Mouse (Mus musculus) kidney, embryonic 16.5 days (tissue): ENCODE measurements around the gene Gpm6a. TPM values are rescaled to one million over a fixed set of nuclear protein-coding genes. Genes with fewer than 3 reads are reported as not detected.

Experiments used
- ATAC-seq: fragments of 200-750 bp; cut with Nextera tagmentation; 2 replicates; pipeline ENCODE4 v1.8.0; 2017; ENCODE audit warnings: moderate TSS enrichment; ENCODE audit not compliant: low FRiP score, low TSS enrichment
- H3K27ac ChIP-seq: fragments of 300-500 bp; sonication (generic); 2 replicates; pipeline ENCODE4 v1.5.1; 2014; ENCODE audit warnings: low read length
- H3K27me3 ChIP-seq: fragments of 300-500 bp; sonication (generic); 2 replicates; pipeline ENCODE4 v1.6.1; 2014; ENCODE audit warnings: low read length, control low read depth, mixed read lengths; ENCODE audit not compliant: insufficient read depth
- H3K36me3 ChIP-seq: fragments of 300-500 bp; sonication (generic); 2 replicates; pipeline ENCODE4 v1.6.1; 2014; ENCODE audit warnings: low read length, control low read depth, mixed read lengths; ENCODE audit not compliant: insufficient read depth
- H3K4me1 ChIP-seq: fragments of 300-500 bp; sonication (generic); 2 replicates; pipeline ENCODE4 v1.6.1; 2014; ENCODE audit warnings: low read length, control low read depth, mixed read lengths; ENCODE audit not compliant: insufficient read depth
- H3K4me2 ChIP-seq: fragments of 300-500 bp; sonication (generic); replicated peaks from 2 replicates; pipeline ENCODE4 v1.6.1; 2014; ENCODE audit warnings: low read depth, low read length
- H3K4me3 ChIP-seq: fragments of 300-500 bp; sonication (generic); 2 replicates; pipeline ENCODE4 v1.5.1; 2014; ENCODE audit warnings: mild to moderate bottlenecking, low read length
- H3K9ac ChIP-seq: fragments of 300-500 bp; sonication (generic); replicated peaks from 2 replicates; pipeline ENCODE4 v1.6.1; 2014; ENCODE audit warnings: low read length
- H3K9me3 ChIP-seq: fragments of 300-500 bp; sonication (generic); 2 replicates; pipeline ENCODE4 v1.6.1; 2016; ENCODE audit warnings: low read length, control low read depth
- WGBS: fragments of 180-500 bp; shearing (Covaris S2); extraction: QIAGEN DNeasy Blood & Tissue Kit; methylation state at CpG from one replicate; pipeline ENCODE4 v1.1.7; 2014; 5-methylcytosine and 5-hydroxymethylcytosine counted together
- polyA plus RNA-seq: library from polyadenylated mRNA; unstranded; fragments of >200 nt; fragmentation: Nextera tagmentation; extraction: Ambion mirVana; gene quantifications from 2 replicates; pipeline ENCODE4 v1.2.1, GENCODE M21; 2015

Gpm6a gene
- polyA plus RNA-seq, 1 experiment from 2014 or later = 29.4 TPM

DNA sequence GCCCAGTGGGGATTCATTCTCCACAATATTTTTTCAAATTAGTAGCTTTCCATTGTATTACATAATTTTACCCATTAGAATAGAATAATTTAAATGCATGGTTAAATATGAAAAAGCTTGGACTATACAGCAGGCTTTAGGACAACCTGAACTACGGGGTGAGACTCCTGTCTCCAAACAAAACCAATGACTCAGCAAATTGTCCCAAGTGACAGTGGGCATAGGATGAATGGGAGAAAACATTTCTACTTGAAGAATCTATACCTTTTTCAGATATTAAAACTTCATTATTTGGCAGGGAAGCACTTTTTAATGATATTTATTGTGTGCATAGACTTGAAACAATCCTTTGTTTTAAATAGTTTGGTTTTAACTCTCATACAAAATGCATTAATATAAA, 41.0 kb downstream of the Gpm6a start:
- Histone ChIP-seq H3K9ac (no peak overlapping the region), H3K4me1 (no peaks in the 10 kb centered on the region), H3K9me3 (no peaks in the 10 kb centered on the region), H3K4me2 (no peak overlapping the region), H3K27me3 (no peaks in the 10 kb centered on the region), H3K27ac (no peak overlapping the region), H3K36me3 (no peaks in the 10 kb centered on the region), H3K4me3 (no peak overlapping the region)
- 62% methylated on average over 1 of the region's 1 CpGs for WGBS
- ATAC-seq = no peak

- no peak overlapping the region for H3K4me3 ChIP-seq
- ATAC-seq = no peak
- no peaks in the 10 kb centered on the region for H3K4me1 ChIP-seq
- no peaks in the 10 kb centered on the region for H3K36me3 ChIP-seq
- H3K27ac ChIP-seq = no peak overlapping the region
- no peaks in the 10 kb centered on the region for H3K27me3 ChIP-seq
- WGBS = 48% methylated on average over 1 of the region's 1 CpGs
- no peak overlapping the region for H3K9ac ChIP-seq
- no peaks in the 10 kb centered on the region for H3K9me3 ChIP-seq
- H3K4me2 ChIP-seq = no peak overlapping the region
Measured at GRCm38 (mm10) chr8:55002398-55002797, 47.8 kb downstream of the Gpm6a start.

DNA sequence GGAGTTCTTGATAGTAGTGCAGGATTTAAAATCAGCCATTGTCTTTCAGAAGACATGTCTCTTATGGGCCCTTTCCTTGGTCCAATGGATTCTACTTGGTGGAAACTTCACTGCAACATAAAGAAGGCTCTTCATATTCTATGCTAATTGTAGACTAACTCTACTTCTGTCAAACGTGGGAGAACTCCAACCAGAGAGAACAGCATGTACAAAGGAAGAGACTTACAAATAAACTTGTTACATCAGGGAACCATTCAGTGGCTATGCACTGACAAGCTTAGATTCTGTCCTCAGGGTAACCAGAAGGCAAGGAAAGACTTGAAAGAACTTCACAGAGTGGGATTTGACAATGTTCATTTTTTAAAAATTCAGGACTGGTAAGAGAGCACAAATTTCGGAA, 48.3 kb downstream of the Gpm6a start:
- Histone ChIP-seq H3K4me2 (no peak overlapping the region), H3K36me3 (no peaks in the 10 kb centered on the region), H3K27me3 (no peaks in the 10 kb centered on the region), H3K9me3 (no peaks in the 10 kb centered on the region), H3K9ac (no peak overlapping the region), H3K27ac (no peak overlapping the region), H3K4me1 (no peaks in the 10 kb centered on the region), H3K4me3 (no peak overlapping the region)
- 52% methylated on average over 2 of the region's 2 CpGs for WGBS
- no peak for ATAC-seq

GRCm38 (mm10) chr8:55012228-55012627, 57.6 kb downstream of the Gpm6a start:
- 75% methylated on average over 2 of the region's 2 CpGs for WGBS
- no peak for ATAC-seq
- Histone ChIP-seq H3K36me3 (no peaks in the 10 kb centered on the region), H3K4me1 (no peaks in the 10 kb centered on the region), H3K27ac (no peak overlapping the region), H3K4me3 (no peak overlapping the region), H3K4me2 (no peak overlapping the region), H3K27me3 (no peaks in the 10 kb centered on the region), H3K9ac (no peak overlapping the region), H3K9me3 (no peaks in the 10 kb centered on the region)

DNA sequence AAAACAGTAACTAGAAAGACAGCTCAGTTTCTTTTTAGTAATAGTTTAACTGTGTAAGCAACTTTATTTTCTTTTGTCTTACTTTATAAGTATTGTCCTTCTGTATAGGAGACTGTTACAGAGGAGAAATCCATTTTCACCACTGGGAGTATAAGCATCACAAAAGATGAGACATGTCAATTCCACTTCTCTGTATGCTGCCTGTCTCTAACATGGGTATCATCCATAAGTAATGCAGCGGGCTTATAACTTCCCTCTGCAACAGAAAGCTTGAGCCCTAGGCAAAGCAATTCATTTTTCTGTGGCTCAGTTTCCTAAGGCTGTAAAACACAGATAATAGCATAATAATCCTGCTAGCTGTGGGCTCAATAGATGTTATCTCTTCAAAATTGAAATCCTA, 62.4 kb downstream of the Gpm6a start:
- Histone ChIP-seq H3K36me3 (no peaks in the 10 kb centered on the region), H3K9ac (no peak overlapping the region), H3K27me3 (no peaks in the 10 kb centered on the region), H3K4me2 (no peak overlapping the region), H3K9me3 (no peaks in the 10 kb centered on the region), H3K4me1 (no peaks in the 10 kb centered on the region), H3K27ac (no peak overlapping the region), H3K4me3 (no peak overlapping the region)
- WGBS = 80% methylated on average over 1 of the region's 1 CpGs
- no peak for ATAC-seq

GRCm38 (mm10) chr8:55025851-55026660, 71.4 kb downstream of the Gpm6a start:
- ATAC-seq = no peak
- Histone ChIP-seq H3K9ac (no peak overlapping the region), H3K9me3 (no peaks in the 10 kb centered on the region), H3K4me3 (no peak overlapping the region), H3K4me2 (no peak overlapping the region), H3K27ac (no peak overlapping the region), H3K27me3 (no peaks in the 10 kb centered on the region), H3K4me1 (no peaks in the 10 kb centered on the region), H3K36me3 (no peaks in the 10 kb centered on the region)
- WGBS = 70% methylated on average over 10 of the region's 10 CpGs

DNA sequence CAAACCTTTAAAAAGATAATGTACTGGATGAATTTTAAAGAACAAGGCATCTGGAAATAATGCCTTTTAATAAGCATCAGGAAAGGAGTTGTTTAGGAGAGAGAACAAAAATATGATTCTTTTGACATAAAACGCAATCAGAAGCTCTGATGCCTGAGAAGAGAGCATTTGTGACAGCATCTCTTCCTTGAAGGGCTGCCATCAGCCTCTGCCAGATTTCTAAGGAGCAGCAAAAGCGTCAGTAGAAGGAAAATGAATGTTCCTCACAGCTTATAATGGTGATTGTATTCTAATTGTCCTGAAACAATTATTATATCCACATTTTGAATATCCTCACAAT, 72.0 kb downstream of the Gpm6a start:
- H3K9ac ChIP-seq = no peak overlapping the region
- 82% methylated on average over 2 of the region's 2 CpGs for WGBS
- no peaks in the 10 kb centered on the region for H3K36me3 ChIP-seq
- no peak overlapping the region for H3K27ac ChIP-seq
- no peak overlapping the region for H3K4me2 ChIP-seq
- no peaks in the 10 kb centered on the region for H3K27me3 ChIP-seq
- no peaks in the 10 kb centered on the region for H3K4me1 ChIP-seq
- no peak overlapping the region for H3K4me3 ChIP-seq
- ATAC-seq = no peak
- H3K9me3 ChIP-seq = no peaks in the 10 kb centered on the region

GRCm38 (mm10) chr8:55028371-55028770, 73.7 kb downstream of the Gpm6a start:
- no peaks in the 10 kb centered on the region for H3K9me3 ChIP-seq
- 87% methylated on average over 2 of the region's 2 CpGs for WGBS
- H3K4me1 ChIP-seq = no peaks in the 10 kb centered on the region
- no peaks in the 10 kb centered on the region for H3K36me3 ChIP-seq
- no peak overlapping the region for H3K4me2 ChIP-seq
- ATAC-seq = no peak
- H3K27me3 ChIP-seq = no peaks in the 10 kb centered on the region
- H3K9ac ChIP-seq = no peak overlapping the region
- H3K4me3 ChIP-seq = no peak overlapping the region
- H3K27ac ChIP-seq = no peak overlapping the region

GRCm38 (mm10) chr8:55031099-55031498, 76.5 kb downstream of the Gpm6a start:
- Histone ChIP-seq H3K27ac (no peak overlapping the region), H3K36me3 (no peaks in the 10 kb centered on the region), H3K4me2 (no peak overlapping the region), H3K9ac (no peak overlapping the region), H3K4me3 (no peak overlapping the region), H3K27me3 (no peaks in the 10 kb centered on the region), H3K4me1 (no peaks in the 10 kb centered on the region), H3K9me3 (no peaks in the 10 kb centered on the region)
- no peak for ATAC-seq

GRCm38 (mm10) chr8:55034309-55034708, 79.7 kb downstream of the Gpm6a start:
- Histone ChIP-seq H3K4me3 (no peak overlapping the region), H3K9ac (no peak overlapping the region), H3K4me1 (no peaks in the 10 kb centered on the region), H3K27ac (no peak overlapping the region), H3K9me3 (no peaks in the 10 kb centered on the region), H3K4me2 (no peak overlapping the region), H3K27me3 (no peaks in the 10 kb centered on the region), H3K36me3 (no peaks in the 10 kb centered on the region)
- 7% methylated on average over 1 of the region's 1 CpGs for WGBS
- ATAC-seq = no peak
